In genomic region chr2:35660953-35661374, GRCm38 (mm10) we compare ENCODE assay signal across 8 mouse cellular contexts.
DNase-seq lines count a peak whose midpoint lies in the region; ATAC-seq lines count a peak whose summit lies in the region.

No protein-coding gene starts in this region.

- H3K9ac ChIP-seq in forebrain, embryonic 16.5 days (replicated peaks; ENCODE audit: low read depth, low read length), result peak overlapping the region; percentile 97
- peak overlapping the region; percentile 99 for H3K9ac ChIP-seq in hindbrain, embryonic 13.5 days

- H3K27me3 ChIP-seq in forebrain, embryonic 16.5 days (replicated peaks; ENCODE audit: control insufficient read depth, insufficient read depth, low read length), result no peaks in the 10 kb centered on the region
- H3K27me3 ChIP-seq in hindbrain, embryonic 13.5 days, result no peaks in the 10 kb centered on the region

- no peaks in the 10 kb centered on the region for H3K36me3 ChIP-seq in forebrain, embryonic 16.5 days (ENCODE audit: control insufficient read depth, insufficient read depth)
- H3K36me3 ChIP-seq in hindbrain, embryonic 13.5 days, result no peaks in the 10 kb centered on the region

- intact Hi-C loops in left cerebral cortex, postnatal 10 days (cut with DNase I), result no loop called here

- no peaks in the 10 kb centered on the region for H3K9me3 ChIP-seq in forebrain, embryonic 16.5 days (ENCODE audit: control insufficient read depth, low read length)
- no peaks in the 10 kb centered on the region for H3K9me3 ChIP-seq in hindbrain, embryonic 13.5 days

- H3K4me1 ChIP-seq in forebrain, embryonic 16.5 days (replicated peaks; ENCODE audit: control insufficient read depth, insufficient read depth, low read length), result peaks cover 32% of the 10 kb centered on the region
- peaks cover 49% of the 10 kb centered on the region for H3K4me1 ChIP-seq in hindbrain, embryonic 13.5 days (replicated peaks)

- peak overlapping the region; percentile 98 for H3K4me3 ChIP-seq in forebrain, embryonic 16.5 days (replicated peaks; ENCODE audit: low read length)
- H3K4me3 ChIP-seq in hindbrain, embryonic 13.5 days, result peak overlapping the region; percentile 97

- peak; percentile 69 for DNase-seq in 416B (ENCODE audit: low read depth)
- DNase-seq in adrenal gland, adult 2 months, result peak; percentile 88
- DNase-seq in left cerebral cortex, postnatal 10 days (ENCODE audit: extremely low spot score in 1 of 2, low spot score in 2 of 2), result peak; percentile 75 to 94
- peak; percentile 67 to 70 for DNase-seq in right cerebral cortex, adult 2 months (ENCODE audit: low spot score in 2 of 2)
- peak; percentile 78 to 91 for DNase-seq in urinary bladder, postnatal 4 days (ENCODE audit: low spot score in 2 of 2)

- 2% methylated on average over 8 of the region's 47 CpGs for WGBS in forebrain, embryonic 16.5 days
- WGBS in hindbrain, embryonic 13.5 days, result 0% methylated on average over 7 of the region's 47 CpGs

- ATAC-seq in forebrain, embryonic 16.5 days, result peak; percentile 77
- ATAC-seq in hindbrain, embryonic 13.5 days (ENCODE audit: low FRiP score), result peak; percentile 73
- ATAC-seq in megakaryocyte, adult 5-6 weeks (ENCODE audit: poor library complexity, severe bottlenecking), result peak; percentile 38; the same call in 1 of the 2 replicates

- H3K27ac ChIP-seq in forebrain, embryonic 16.5 days (ENCODE audit: low read length), result peak overlapping the region; percentile 86; the same call in 1 of the 2 replicates
- peak overlapping the region; percentile 95 for H3K27ac ChIP-seq in hindbrain, embryonic 13.5 days

- H3K4me2 ChIP-seq in forebrain, embryonic 16.5 days (ENCODE audit: low read length), result peak overlapping the region; percentile 46
- peak overlapping the region; percentile 52 for H3K4me2 ChIP-seq in hindbrain, embryonic 13.5 days

Comparison
In these comparisons a context has a peak if more than half of its experiments do, and no peak if none do; other contexts are left out.
1. Peak in every context shown above with its lines: DNase-seq, ATAC-seq, H3K4me3 ChIP-seq and H3K27ac ChIP-seq.